Mouse (Mus musculus): ENCODE data around the gene Tspoap1. TPM values are rescaled to one million over a fixed set of nuclear protein-coding genes. Genes with fewer than 3 reads are reported as not detected.

Gene Tspoap1
- polyA plus RNA-seq (2014; fragmentation: Nextera tagmentation; extraction: Ambion mirVana), result 1.5 and 3.5 TPM in 2 replicates

- 9% methylated on average over 23 of the region's 23 CpGs for WGBS
- H3K36me3 ChIP-seq (replicated peaks; ENCODE audit: control insufficient read depth, insufficient read depth, low read depth, low read length), result no peaks in the 10 kb centered on the region
- peaks cover 2% of the 10 kb centered on the region for H3K4me1 ChIP-seq (ENCODE audit: control insufficient read depth, insufficient read depth, low read length)
- H3K9me3 ChIP-seq (replicated peaks; ENCODE audit: control insufficient read depth, low read length), result no peaks in the 10 kb centered on the region
- H3K27me3 ChIP-seq (ENCODE audit: control insufficient read depth, insufficient read depth, low read length), result peaks cover 56% of the 10 kb centered on the region
- DNase-seq (ENCODE audit: low spot score) (peak; percentile 60), ATAC-seq (replicated peaks; ENCODE audit: insufficient number of reproducible peaks, low FRiP score, low TSS enrichment, low read depth) (0 out of 2 replicates have a peak, but pooled peaks have one; percentile 20)
- H3K4me2 ChIP-seq (ENCODE audit: low read depth, low read length), result peak within 1 kb of the TSS; percentile 27
- H3K4me3 ChIP-seq (ENCODE audit: low read depth, low read length), result peak within 1 kb of the TSS; percentile 13
- no peak within 1 kb of the TSS for H3K27ac ChIP-seq (replicated peaks; ENCODE audit: low read depth, low read length)
- peak within 1 kb of the TSS; percentile 18; the same call in 1 of the 2 replicates for H3K9ac ChIP-seq (replicated peaks; ENCODE audit: low read length)
Measured at GRCm38 (mm10) chr11:87760301-87761081, at the start of gene Tspoap1. TSS of gene Tspoap1 (plus strand) at chr11:87760541.

GRCm38 (mm10) chr11:87712188-87712587 is 48.2 kb upstream of the Tspoap1 start:
- Histone ChIP-seq H3K27me3 (ENCODE audit: control insufficient read depth, insufficient read depth, low read length) (no peaks in the 10 kb centered on the region), H3K4me3 (ENCODE audit: low read depth, low read length) (no peak overlapping the region), H3K36me3 (replicated peaks; ENCODE audit: control insufficient read depth, insufficient read depth, low read depth, low read length) (no peaks in the 10 kb centered on the region), H3K4me2 (ENCODE audit: low read depth, low read length) (no peak overlapping the region), H3K9me3 (replicated peaks; ENCODE audit: control insufficient read depth, low read length) (no peaks in the 10 kb centered on the region), H3K4me1 (ENCODE audit: control insufficient read depth, insufficient read depth, low read length) (no peaks in the 10 kb centered on the region), H3K27ac (replicated peaks; ENCODE audit: low read depth, low read length) (no peak overlapping the region), H3K9ac (replicated peaks; ENCODE audit: low read length) (no peak overlapping the region)
- WGBS, result 78% methylated on average over 4 of the region's 4 CpGs
- ATAC-seq (replicated peaks; ENCODE audit: insufficient number of reproducible peaks, low FRiP score, low TSS enrichment, low read depth) (no peak), DNase-seq (ENCODE audit: low spot score) (no peak)

GRCm38 (mm10) chr11:87715999-87716398 is 44.3 kb upstream of the Tspoap1 start:
- no peaks in the 10 kb centered on the region for H3K27me3 ChIP-seq (ENCODE audit: control insufficient read depth, insufficient read depth, low read length)
- H3K9me3 ChIP-seq (replicated peaks; ENCODE audit: control insufficient read depth, low read length), result no peaks in the 10 kb centered on the region
- H3K36me3 ChIP-seq (replicated peaks; ENCODE audit: control insufficient read depth, insufficient read depth, low read depth, low read length), result no peaks in the 10 kb centered on the region
- DNase-seq (ENCODE audit: low spot score) (no peak), ATAC-seq (replicated peaks; ENCODE audit: insufficient number of reproducible peaks, low FRiP score, low TSS enrichment, low read depth) (no peak)
- no peak overlapping the region for H3K4me2 ChIP-seq (ENCODE audit: low read depth, low read length)
- no peaks in the 10 kb centered on the region for H3K4me1 ChIP-seq (ENCODE audit: control insufficient read depth, insufficient read depth, low read length)
- no peak overlapping the region for H3K4me3 ChIP-seq (ENCODE audit: low read depth, low read length)
- 86% methylated on average over 4 of the region's 4 CpGs for WGBS
- H3K27ac ChIP-seq (replicated peaks; ENCODE audit: low read depth, low read length), result no peak overlapping the region
- H3K9ac ChIP-seq (replicated peaks; ENCODE audit: low read length), result no peak overlapping the region

- WGBS, result 63% methylated on average over 7 of the region's 7 CpGs
- ATAC-seq (replicated peaks; ENCODE audit: insufficient number of reproducible peaks, low FRiP score, low TSS enrichment, low read depth) (no peak), DNase-seq (ENCODE audit: low spot score) (no peak)
- no peaks in the 10 kb centered on the region for H3K36me3 ChIP-seq (replicated peaks; ENCODE audit: control insufficient read depth, insufficient read depth, low read depth, low read length)
- no peaks in the 10 kb centered on the region for H3K27me3 ChIP-seq (ENCODE audit: control insufficient read depth, insufficient read depth, low read length)
- no peak overlapping the region for H3K4me3 ChIP-seq (ENCODE audit: low read depth, low read length)
- no peak overlapping the region for H3K27ac ChIP-seq (replicated peaks; ENCODE audit: low read depth, low read length)
- no peak overlapping the region for H3K4me2 ChIP-seq (ENCODE audit: low read depth, low read length)
- no peaks in the 10 kb centered on the region for H3K9me3 ChIP-seq (replicated peaks; ENCODE audit: control insufficient read depth, low read length)
- H3K9ac ChIP-seq (replicated peaks; ENCODE audit: low read length), result no peak overlapping the region
- no peaks in the 10 kb centered on the region for H3K4me1 ChIP-seq (ENCODE audit: control insufficient read depth, insufficient read depth, low read length)
Measured at GRCm38 (mm10) chr11:87719526-87719925, 40.8 kb upstream of the Tspoap1 start.

- no peak overlapping the region for H3K4me3 ChIP-seq (ENCODE audit: low read depth, low read length)
- no peaks in the 10 kb centered on the region for H3K36me3 ChIP-seq (replicated peaks; ENCODE audit: control insufficient read depth, insufficient read depth, low read depth, low read length)
- no peaks in the 10 kb centered on the region for H3K4me1 ChIP-seq (ENCODE audit: control insufficient read depth, insufficient read depth, low read length)
- H3K27ac ChIP-seq (replicated peaks; ENCODE audit: low read depth, low read length), result no peak overlapping the region
- peak; percentile 38 for DNase-seq (ENCODE audit: low spot score)
- ATAC-seq (replicated peaks; ENCODE audit: insufficient number of reproducible peaks, low FRiP score, low TSS enrichment, low read depth), result no peak
- no peaks in the 10 kb centered on the region for H3K27me3 ChIP-seq (ENCODE audit: control insufficient read depth, insufficient read depth, low read length)
- no peak overlapping the region for H3K9ac ChIP-seq (replicated peaks; ENCODE audit: low read length)
- WGBS, result 42% methylated on average over 9 of the region's 9 CpGs
- no peak overlapping the region for H3K4me2 ChIP-seq (ENCODE audit: low read depth, low read length)
- H3K9me3 ChIP-seq (replicated peaks; ENCODE audit: control insufficient read depth, low read length), result no peaks in the 10 kb centered on the region
Measured at GRCm38 (mm10) chr11:87720324-87720723, 40.0 kb upstream of the Tspoap1 start.

- Histone ChIP-seq H3K27me3 (ENCODE audit: control insufficient read depth, insufficient read depth, low read length) (no peaks in the 10 kb centered on the region), H3K4me2 (ENCODE audit: low read depth, low read length) (no peak overlapping the region), H3K9ac (replicated peaks; ENCODE audit: low read length) (no peak overlapping the region), H3K27ac (replicated peaks; ENCODE audit: low read depth, low read length) (no peak overlapping the region), H3K9me3 (replicated peaks; ENCODE audit: control insufficient read depth, low read length) (no peaks in the 10 kb centered on the region), H3K4me1 (ENCODE audit: control insufficient read depth, insufficient read depth, low read length) (no peaks in the 10 kb centered on the region), H3K36me3 (replicated peaks; ENCODE audit: control insufficient read depth, insufficient read depth, low read depth, low read length) (no peaks in the 10 kb centered on the region), H3K4me3 (ENCODE audit: low read depth, low read length) (no peak overlapping the region)
- 74% methylated on average over 9 of the region's 9 CpGs for WGBS
- no peak for ATAC-seq (replicated peaks; ENCODE audit: insufficient number of reproducible peaks, low FRiP score, low TSS enrichment, low read depth)
- DNase-seq (ENCODE audit: low spot score), result no peak
Measured at GRCm38 (mm10) chr11:87720839-87721238, 39.5 kb upstream of the Tspoap1 start.

- H3K9me3 ChIP-seq (replicated peaks; ENCODE audit: control insufficient read depth, low read length), result no peaks in the 10 kb centered on the region
- H3K36me3 ChIP-seq (replicated peaks; ENCODE audit: control insufficient read depth, insufficient read depth, low read depth, low read length), result no peaks in the 10 kb centered on the region
- H3K27me3 ChIP-seq (ENCODE audit: control insufficient read depth, insufficient read depth, low read length), result no peaks in the 10 kb centered on the region
- H3K4me2 ChIP-seq (ENCODE audit: low read depth, low read length), result no peak overlapping the region
- no peak overlapping the region for H3K27ac ChIP-seq (replicated peaks; ENCODE audit: low read depth, low read length)
- H3K4me3 ChIP-seq (ENCODE audit: low read depth, low read length), result no peak overlapping the region
- 83% methylated on average over 3 of the region's 3 CpGs for WGBS
- no peaks in the 10 kb centered on the region; the same call in 1 of the 2 replicates for H3K4me1 ChIP-seq (ENCODE audit: control insufficient read depth, insufficient read depth, low read length)
- no peak for ATAC-seq (replicated peaks; ENCODE audit: insufficient number of reproducible peaks, low FRiP score, low TSS enrichment, low read depth)
- no peak for DNase-seq (ENCODE audit: low spot score)
- no peak overlapping the region for H3K9ac ChIP-seq (replicated peaks; ENCODE audit: low read length)
Measured at GRCm38 (mm10) chr11:87722168-87722567, 38.2 kb upstream of the Tspoap1 start.

GRCm38 (mm10) chr11:87722891-87723290 is 37.5 kb upstream of the Tspoap1 start:
- Histone ChIP-seq H3K4me2 (ENCODE audit: low read depth, low read length) (no peak overlapping the region), H3K27ac (replicated peaks; ENCODE audit: low read depth, low read length) (no peak overlapping the region), H3K9me3 (replicated peaks; ENCODE audit: control insufficient read depth, low read length) (no peaks in the 10 kb centered on the region), H3K9ac (replicated peaks; ENCODE audit: low read length) (no peak overlapping the region), H3K4me3 (ENCODE audit: low read depth, low read length) (no peak overlapping the region), H3K27me3 (ENCODE audit: control insufficient read depth, insufficient read depth, low read length) (no peaks in the 10 kb centered on the region), H3K4me1 (ENCODE audit: control insufficient read depth, insufficient read depth, low read length) (no peaks in the 10 kb centered on the region; the same call in 1 of the 2 replicates), H3K36me3 (replicated peaks; ENCODE audit: control insufficient read depth, insufficient read depth, low read depth, low read length) (no peaks in the 10 kb centered on the region)
- ATAC-seq (replicated peaks; ENCODE audit: insufficient number of reproducible peaks, low FRiP score, low TSS enrichment, low read depth) (no peak), DNase-seq (ENCODE audit: low spot score) (no peak)
- 87% methylated on average over 4 of the region's 4 CpGs for WGBS

Measured in embryonic facial prominence, embryonic 11.5 days (tissue).